Mouse (Mus musculus): ENCODE data around the gene Gm19345. TPM values are rescaled to one million over a fixed set of nuclear protein-coding genes. Genes with fewer than 3 reads are reported as not detected.

Gene Gm19345
- polyA plus RNA-seq, 1 experiment = 0.05 TPM

DNA sequence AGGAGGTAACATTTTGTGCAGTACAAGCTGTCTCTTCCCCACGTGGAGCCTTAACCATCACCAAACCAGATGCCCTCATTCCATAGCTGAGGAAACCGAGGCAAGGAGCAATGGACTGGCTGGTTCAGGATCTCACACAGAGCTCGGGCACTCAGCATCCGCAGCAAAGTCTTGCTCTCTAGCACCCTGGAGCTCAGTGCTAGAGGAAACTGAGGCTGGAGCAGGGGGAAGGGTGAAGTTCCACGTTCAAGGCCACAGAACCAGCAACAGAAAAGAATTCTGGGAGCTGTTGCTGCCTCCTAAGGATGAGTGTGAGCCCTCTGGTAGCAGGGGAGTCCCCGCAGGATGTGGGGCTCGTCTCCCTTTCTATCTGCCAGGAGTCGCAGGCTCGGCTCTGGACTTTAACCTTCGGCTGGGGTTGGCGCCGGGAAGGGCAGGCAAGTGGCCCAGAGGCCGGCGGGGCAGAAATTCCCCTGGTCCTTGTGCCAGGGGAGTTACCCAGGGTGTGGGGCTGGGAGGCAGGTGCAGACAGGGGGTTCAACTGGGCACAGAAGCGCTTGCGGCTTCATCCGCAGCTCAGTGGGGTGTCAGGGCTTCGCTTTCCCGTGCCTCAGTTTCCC lies 8.8 kb upstream of the Gm19345 start:
- TF ChIP-seq TCF3 (IDR thresholded peaks at IDR 0.05; ENCODE audit: insufficient read length, low read depth) (no peak), POLR2AphosphoS2 (IDR thresholded peaks at IDR 0.05; ENCODE audit: insufficient read length, low read depth) (no peak), MYOG (IDR thresholded peaks at IDR 0.05; ENCODE audit: control insufficient read depth in 1 of 3, insufficient read depth in 1 of 3, insufficient read length in 2 of 3, low read depth in 2 of 3) (no peak), POLR2A (IDR thresholded peaks at IDR 0.05; ENCODE audit: insufficient read length, low read depth) (no peak), E2F4 (IDR thresholded peaks at IDR 0.05; ENCODE audit: insufficient read depth) (no peak), MYOD1 (IDR thresholded peaks at IDR 0.05; ENCODE audit: control insufficient read depth in 1 of 3, insufficient read length in 2 of 3, low read depth in 2 of 3) (no peak)
- no peak overlapping the region for H3K4me3 ChIP-seq

DNA sequence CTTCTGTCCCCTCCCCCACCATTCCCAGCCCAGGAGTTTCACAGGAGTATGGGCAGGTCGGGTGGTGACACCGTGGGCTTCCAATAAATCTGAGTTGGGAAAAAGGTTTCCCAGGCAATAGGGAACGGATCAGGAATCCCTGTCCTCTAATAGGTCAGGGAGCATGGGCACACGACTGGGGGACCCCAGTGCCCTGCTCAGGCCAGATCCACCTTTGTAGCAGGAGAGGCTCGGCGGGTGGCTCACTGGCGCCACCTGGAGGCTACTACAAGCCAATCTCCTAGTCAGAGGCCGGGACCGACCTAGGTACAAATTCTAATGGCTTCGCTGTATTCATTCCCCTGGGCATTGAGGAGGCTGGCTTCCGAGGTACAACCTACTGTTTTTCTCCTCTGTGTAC lies 8.2 kb upstream of the Gm19345 start:
- Histone ChIP-seq H3ac (ENCODE audit: control insufficient read depth, insufficient read length) (no peak overlapping the region), H3K36me3 (ENCODE audit: control insufficient read depth, insufficient read depth) (no peaks in the 10 kb centered on the region), H3K79me2 (ENCODE audit: control insufficient read depth, insufficient read depth) (no peaks in the 10 kb centered on the region), H3K27me3 (ENCODE audit: control insufficient read depth, insufficient read depth, insufficient read length) (no peaks in the 10 kb centered on the region), H3K4me2 (ENCODE audit: low read depth) (no peak overlapping the region), H3K4me3 (no peak overlapping the region)
- TF ChIP-seq MYOG (IDR thresholded peaks at IDR 0.05; ENCODE audit: control insufficient read depth in 1 of 3, insufficient read depth in 1 of 3, insufficient read length in 2 of 3, low read depth in 2 of 3) (no peak), MAX (IDR thresholded peaks at IDR 0.05; ENCODE audit: low read depth) (no peak), MYOD1 (IDR thresholded peaks at IDR 0.05; ENCODE audit: control insufficient read depth in 1 of 3, insufficient read length in 2 of 3, low read depth in 2 of 3) (no peak), TCF12 (IDR thresholded peaks at IDR 0.05; ENCODE audit: insufficient read depth, poor library complexity, severe bottlenecking) (no peak), POLR2AphosphoS2 (IDR thresholded peaks at IDR 0.05; ENCODE audit: insufficient read length, low read depth) (no peak), E2F4 (IDR thresholded peaks at IDR 0.05; ENCODE audit: insufficient read depth) (no peak)

More for the DNA sequence above, 8.8 kb upstream of the Gm19345 start:
- no peak overlapping the region for H3ac ChIP-seq (ENCODE audit: control insufficient read depth, insufficient read length)
- H3K79me2 ChIP-seq (ENCODE audit: control insufficient read depth, insufficient read depth) = no peaks in the 10 kb centered on the region
- no peaks in the 10 kb centered on the region for H3K27me3 ChIP-seq (ENCODE audit: control insufficient read depth, insufficient read depth, insufficient read length)
- H3K36me3 ChIP-seq (ENCODE audit: control insufficient read depth, insufficient read depth) = no peaks in the 10 kb centered on the region
- no peak overlapping the region for H3K4me2 ChIP-seq (ENCODE audit: low read depth)

DNA sequence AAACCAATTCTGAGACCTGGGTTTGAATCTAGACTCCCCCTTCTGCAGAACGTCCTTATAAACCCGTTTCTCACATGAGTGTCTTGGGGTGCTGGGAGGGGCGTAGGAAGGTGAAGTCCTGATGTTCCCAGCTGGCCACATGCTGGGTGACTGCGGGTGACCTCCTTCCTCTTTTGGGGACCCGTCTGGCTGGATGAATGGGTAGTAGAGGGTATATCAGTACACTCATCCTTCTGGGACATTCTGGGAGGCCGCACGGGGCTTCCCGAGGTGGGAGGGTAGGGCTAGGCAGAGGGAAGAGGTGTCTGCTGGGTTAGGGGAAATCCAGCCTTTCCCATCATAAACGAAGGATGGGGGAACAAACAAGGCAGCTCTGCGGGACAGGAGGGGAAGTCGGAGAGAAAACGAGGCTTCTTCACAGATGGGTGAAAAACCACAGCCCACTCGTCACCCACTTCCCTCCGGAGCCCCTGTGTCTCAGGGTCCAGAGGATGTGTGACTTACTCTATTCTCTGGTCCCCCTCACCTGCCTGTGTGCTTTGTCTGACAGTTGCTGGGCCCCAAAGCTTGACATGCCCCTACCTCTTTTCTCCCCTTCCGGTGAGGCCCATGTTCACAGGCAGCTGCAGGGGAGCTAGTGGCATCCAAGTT lies 7.2 kb upstream of the Gm19345 start:
- Histone ChIP-seq H3K4me2 (ENCODE audit: low read depth) (no peak overlapping the region), H3K4me3 (no peak overlapping the region), H3K27me3 (ENCODE audit: control insufficient read depth, insufficient read depth, insufficient read length) (no peaks in the 10 kb centered on the region), H3K36me3 (ENCODE audit: control insufficient read depth, insufficient read depth) (no peaks in the 10 kb centered on the region), H3ac (ENCODE audit: control insufficient read depth, insufficient read length) (no peak overlapping the region), H3K79me2 (ENCODE audit: control insufficient read depth, insufficient read depth) (no peaks in the 10 kb centered on the region)
- no peak for TF ChIP-seq MAX (IDR thresholded peaks at IDR 0.05; ENCODE audit: low read depth)
- TF ChIP-seq MYOG (IDR thresholded peaks at IDR 0.05; ENCODE audit: control insufficient read depth in 1 of 3, insufficient read depth in 1 of 3, insufficient read length in 2 of 3, low read depth in 2 of 3) = no peak
- TF ChIP-seq TCF12 (IDR thresholded peaks at IDR 0.05; ENCODE audit: insufficient read depth, poor library complexity, severe bottlenecking) = no peak
- TF ChIP-seq REST (IDR thresholded peaks at IDR 0.05; ENCODE audit: insufficient read depth, insufficient read length) = no peak
- TF ChIP-seq POLR2AphosphoS2 (IDR thresholded peaks at IDR 0.05; ENCODE audit: insufficient read length, low read depth) = no peak
- no peak for TF ChIP-seq TCF3 (IDR thresholded peaks at IDR 0.05; ENCODE audit: insufficient read length, low read depth)
- TF ChIP-seq SRF (IDR thresholded peaks at IDR 0.05; ENCODE audit: control insufficient read depth, insufficient read length, low read depth) = no peak
- TF ChIP-seq POLR2A (IDR thresholded peaks at IDR 0.05; ENCODE audit: insufficient read length, low read depth) = no peak
- TF ChIP-seq E2F4 (IDR thresholded peaks at IDR 0.05; ENCODE audit: insufficient read depth) = no peak
- TF ChIP-seq MYOD1 (IDR thresholded peaks at IDR 0.05; ENCODE audit: control insufficient read depth in 1 of 3, insufficient read length in 2 of 3, low read depth in 2 of 3) = no peak
- TF ChIP-seq CEBPB (IDR thresholded peaks at IDR 0.05; ENCODE audit: insufficient read depth, poor library complexity, severe bottlenecking) = no peak
- no peak for TF ChIP-seq USF1 (IDR thresholded peaks at IDR 0.05; ENCODE audit: low read depth)

DNA sequence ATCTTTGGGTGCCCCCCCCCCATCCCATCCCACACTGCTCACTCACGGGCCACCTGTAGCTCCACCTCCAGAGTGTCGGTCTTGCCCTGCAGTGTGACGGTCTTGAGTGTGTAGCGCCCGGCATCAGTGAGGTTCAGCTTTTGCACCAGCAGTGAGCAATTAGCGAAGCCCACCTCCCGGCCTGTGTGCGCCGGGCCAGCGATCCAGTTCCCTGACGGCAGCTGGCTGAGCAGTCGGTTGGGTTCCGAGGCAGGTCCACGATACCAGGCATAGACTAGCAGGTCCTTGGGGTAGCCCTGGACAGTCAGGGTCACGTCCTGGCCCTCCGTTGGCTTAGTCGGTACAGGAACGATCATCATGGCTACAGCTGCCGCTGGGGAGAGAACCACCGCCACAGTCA lies 1.7 kb downstream of the Gm19345 start:
- no peaks in the 10 kb centered on the region for H3K36me3 ChIP-seq (ENCODE audit: control insufficient read depth, insufficient read depth)
- peaks cover 9% of the 10 kb centered on the region for H3K27me3 ChIP-seq (ENCODE audit: control insufficient read depth, insufficient read depth, insufficient read length)
- no peak overlapping the region for H3ac ChIP-seq (ENCODE audit: control insufficient read depth, insufficient read length)
- no peak overlapping the region for H3K4me3 ChIP-seq
- no peak for TF ChIP-seq POLR2AphosphoS2 (IDR thresholded peaks at IDR 0.05; ENCODE audit: insufficient read length, low read depth)
- TF ChIP-seq MYOD1 (IDR thresholded peaks at IDR 0.05; ENCODE audit: control insufficient read depth in 1 of 3, insufficient read length in 2 of 3, low read depth in 2 of 3) = no peak
- no peak for TF ChIP-seq MAX (IDR thresholded peaks at IDR 0.05; ENCODE audit: low read depth)
- TF ChIP-seq E2F4 (IDR thresholded peaks at IDR 0.05; ENCODE audit: insufficient read depth) = no peak
- TF ChIP-seq USF1 (IDR thresholded peaks at IDR 0.05; ENCODE audit: low read depth) = no peak
- no peak for TF ChIP-seq SRF (IDR thresholded peaks at IDR 0.05; ENCODE audit: control insufficient read depth, insufficient read length, low read depth)
- no peak for TF ChIP-seq CEBPB (IDR thresholded peaks at IDR 0.05; ENCODE audit: insufficient read depth, poor library complexity, severe bottlenecking)
- no peak for TF ChIP-seq REST (IDR thresholded peaks at IDR 0.05; ENCODE audit: insufficient read depth, insufficient read length)
- no peak for TF ChIP-seq TCF12 (IDR thresholded peaks at IDR 0.05; ENCODE audit: insufficient read depth, poor library complexity, severe bottlenecking)
- TF ChIP-seq POLR2A (IDR thresholded peaks at IDR 0.05; ENCODE audit: insufficient read length, low read depth) = no peak
- no peak for TF ChIP-seq MYOG (IDR thresholded peaks at IDR 0.05; ENCODE audit: control insufficient read depth in 1 of 3, insufficient read depth in 1 of 3, insufficient read length in 2 of 3, low read depth in 2 of 3)
- TF ChIP-seq TCF3 (IDR thresholded peaks at IDR 0.05; ENCODE audit: insufficient read length, low read depth) = no peak
- no peak overlapping the region for H3K4me2 ChIP-seq (ENCODE audit: low read depth)
- H3K79me2 ChIP-seq (ENCODE audit: control insufficient read depth, insufficient read depth) = no peaks in the 10 kb centered on the region

Measured in myocyte (in vitro differentiated cells).